Mouse (Mus musculus): Measurements from ENCODE around the gene Gfra1. TPM values are rescaled to one million over a fixed set of nuclear protein-coding genes. Genes with fewer than 3 reads are reported as not detected.
A peak's percentile ranks its signal among the peaks of the same experiment; 100 is the strongest.

Gfra1 gene
- total RNA-seq, 2 experiments from 2014 or later: 3.0 to 4.0 TPM

GRCm38 (mm10) chr19:58437441-58438071, 18.2 kb downstream of the Gfra1 start:
- Histone ChIP-seq H3K4me3 (no peak overlapping the region), H3K27ac (no peak overlapping the region)
- intact Hi-C loops (cut with DNase I): no loop called here
- no peak for TF ChIP-seq CTCF (IDR thresholded peaks at IDR 0.05)
- no peak for DNase-seq

GRCm38 (mm10) chr19:58436874-58437273, 18.8 kb downstream of the Gfra1 start:
- DNase-seq: no peak
- Histone ChIP-seq H3K4me3 (no peak overlapping the region), H3K27ac (no peak overlapping the region)
- intact Hi-C loops (cut with DNase I): no loop called here
- TF ChIP-seq CTCF (IDR thresholded peaks at IDR 0.05): no peak

DNA sequence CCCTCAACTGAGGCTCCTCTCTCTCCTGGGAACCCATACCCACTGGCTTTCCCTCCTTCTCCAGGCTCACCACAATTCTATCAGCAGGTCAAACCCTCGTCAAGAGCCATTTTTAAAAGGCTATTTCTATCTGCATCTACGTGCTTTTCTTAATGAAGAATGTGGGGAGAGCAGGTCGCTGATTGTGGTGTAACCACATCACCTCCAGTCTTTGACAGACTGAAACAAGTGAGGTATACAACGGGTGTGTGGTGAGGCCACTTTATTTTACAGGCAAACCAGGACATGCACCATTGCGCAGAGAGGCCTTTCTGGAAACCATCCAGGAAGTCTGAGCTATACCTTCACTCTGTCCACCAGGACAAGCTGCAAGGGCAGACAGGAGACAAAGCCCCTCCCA, 19.8 kb downstream of the Gfra1 start:
- no peak overlapping the region for H3K4me3 ChIP-seq
- no peak for TF ChIP-seq CTCF (IDR thresholded peaks at IDR 0.05)
- no peak for DNase-seq
- intact Hi-C loops (cut with DNase I): no loop called here
- no peak overlapping the region for H3K27ac ChIP-seq

DNA sequence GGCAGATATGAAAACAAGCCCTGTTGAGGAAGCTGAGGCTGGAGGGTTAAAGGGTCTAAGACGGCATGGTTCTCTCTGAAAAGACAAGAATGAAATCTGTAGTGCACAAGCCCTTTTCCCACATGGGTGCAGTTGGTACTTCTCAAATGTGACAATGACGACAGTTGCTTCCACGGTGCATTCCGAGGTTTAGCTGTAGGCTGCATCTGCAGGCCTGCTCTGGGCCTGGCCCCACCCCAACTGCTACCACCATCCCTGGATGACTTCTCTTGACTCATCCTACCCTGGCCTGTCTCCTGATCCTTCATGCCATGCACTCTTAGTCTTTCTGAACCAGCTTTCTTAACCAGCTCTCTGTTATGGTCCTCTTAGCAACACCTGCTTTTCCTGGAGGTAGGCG, 22.9 kb downstream of the Gfra1 start:
- no peak for TF ChIP-seq CTCF (IDR thresholded peaks at IDR 0.05)
- no peak overlapping the region for H3K4me3 ChIP-seq
- intact Hi-C loops (cut with DNase I): no loop called here
- no peak overlapping the region for H3K27ac ChIP-seq
- no peak for DNase-seq

- H3K4me3 ChIP-seq: no peak overlapping the region
- no peak for DNase-seq
- intact Hi-C loops (cut with DNase I): no loop called here
- TF ChIP-seq CTCF (IDR thresholded peaks at IDR 0.05): no peak
- no peak overlapping the region for H3K27ac ChIP-seq
Observed at GRCm38 (mm10) chr19:58428546-58428945, 27.2 kb downstream of the Gfra1 start.

DNA sequence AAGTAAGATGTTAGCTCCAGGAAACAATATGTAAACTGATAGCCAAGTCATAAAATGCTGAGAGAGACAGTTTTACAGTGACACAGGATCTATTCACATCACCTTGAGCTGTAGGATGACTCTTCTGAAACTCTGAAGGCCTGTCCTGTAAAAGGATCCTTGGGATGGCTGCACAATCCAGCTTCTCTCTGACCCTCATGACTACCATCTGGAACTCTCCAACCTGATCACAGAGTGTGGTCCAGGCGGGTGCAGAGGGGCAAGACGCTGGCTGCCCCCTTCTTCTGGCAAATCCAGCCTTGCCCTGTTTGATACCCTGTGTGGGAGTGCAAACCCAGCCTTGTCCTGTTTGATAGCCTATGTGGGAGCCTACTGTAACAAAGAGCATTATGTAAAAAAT, 28.4 kb downstream of the Gfra1 start:
- H3K4me3 ChIP-seq: no peak overlapping the region
- no peak for TF ChIP-seq CTCF (IDR thresholded peaks at IDR 0.05)
- no peak overlapping the region for H3K27ac ChIP-seq
- intact Hi-C loops (cut with DNase I): no loop called here
- DNase-seq: no peak

- no peak overlapping the region for H3K27ac ChIP-seq
- intact Hi-C loops (cut with DNase I): no loop called here
- no peak for TF ChIP-seq CTCF (IDR thresholded peaks at IDR 0.05)
- no peak for DNase-seq
- H3K4me3 ChIP-seq: no peak overlapping the region
Observed at GRCm38 (mm10) chr19:58424928-58425327, 30.8 kb downstream of the Gfra1 start.

DNA sequence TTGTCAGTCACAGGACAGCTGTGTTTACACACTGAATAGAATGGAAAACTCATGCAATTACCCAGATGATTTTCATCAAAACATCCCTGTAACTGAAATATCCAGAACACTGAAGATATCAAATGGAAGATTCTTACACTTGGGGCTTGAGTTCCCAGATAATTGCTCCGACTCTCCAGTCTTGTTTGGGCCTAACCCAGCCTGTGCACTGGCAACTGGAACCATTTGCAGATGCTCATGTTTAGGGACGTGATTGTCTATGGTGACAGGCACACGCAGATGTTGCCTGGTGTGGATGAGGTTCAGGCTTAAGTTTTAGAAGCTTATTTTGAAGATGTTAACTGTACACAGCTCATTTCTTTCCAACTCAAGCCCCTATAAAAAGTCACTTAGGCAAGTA, 31.5 kb downstream of the Gfra1 start:
- no peak for DNase-seq
- intact Hi-C loops (cut with DNase I): no loop called here

GRCm38 (mm10) chr19:58422916-58423493, 32.7 kb downstream of the Gfra1 start:
- DNase-seq: no peak
- no peak for TF ChIP-seq CTCF (IDR thresholded peaks at IDR 0.05)

More for the DNA sequence above, 31.5 kb downstream of the Gfra1 start:
- no peak for TF ChIP-seq CTCF (IDR thresholded peaks at IDR 0.05)
- Histone ChIP-seq H3K27ac (no peak overlapping the region), H3K4me3 (no peak overlapping the region)

DNA sequence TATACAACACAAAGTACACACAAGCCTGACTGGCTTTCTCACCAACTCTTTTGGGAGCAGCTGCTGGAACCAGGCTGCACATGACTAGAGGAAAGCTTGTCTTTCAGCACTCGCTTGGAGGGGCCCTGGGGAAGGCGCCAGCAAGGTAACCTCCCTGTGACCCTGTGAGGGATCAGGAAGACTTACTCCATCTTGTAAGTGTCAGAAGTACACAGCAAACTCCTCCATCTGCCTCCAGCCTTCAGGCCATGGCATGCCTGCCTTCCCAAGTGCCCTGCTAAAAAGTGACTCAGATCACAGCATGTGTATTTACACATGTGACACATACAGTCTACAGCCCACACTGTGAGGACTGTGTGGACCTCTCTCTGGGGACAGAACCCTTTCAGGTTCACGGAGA, 36.0 kb downstream of the Gfra1 start:
- no peak for TF ChIP-seq CTCF (IDR thresholded peaks at IDR 0.05)
- H3K27ac ChIP-seq: no peak overlapping the region
- no peak overlapping the region for H3K4me3 ChIP-seq
- intact Hi-C loops (cut with DNase I): no loop called here
- DNase-seq: no peak

More at GRCm38 (mm10) chr19:58422916-58423493, 32.7 kb downstream of the Gfra1 start:
- intact Hi-C loops (cut with DNase I): no loop called here
- Histone ChIP-seq H3K4me3 (no peak overlapping the region), H3K27ac (no peak overlapping the region)

DNA sequence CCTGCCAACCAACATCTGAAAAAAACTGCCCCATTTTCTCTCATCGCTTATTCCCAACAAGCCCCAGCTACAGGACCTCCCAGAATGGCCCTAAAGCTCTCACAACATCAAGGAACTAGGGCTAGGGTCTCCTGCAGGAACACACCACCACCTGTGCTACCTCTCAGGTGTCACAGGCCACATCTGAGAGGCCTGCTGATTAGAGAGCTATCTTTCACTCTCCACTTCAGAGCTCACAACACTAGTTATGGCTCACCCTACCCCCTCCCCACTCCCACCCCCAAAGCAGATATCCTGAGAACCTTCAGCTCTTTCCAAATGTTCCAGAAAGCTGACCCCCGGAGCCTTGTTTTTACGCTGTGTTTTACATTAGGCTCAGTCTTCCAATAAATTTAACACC, 36.4 kb downstream of the Gfra1 start:
- intact Hi-C loops (cut with DNase I): no loop called here
- no peak overlapping the region for H3K4me3 ChIP-seq
- H3K27ac ChIP-seq: no peak overlapping the region
- no peak for DNase-seq
- TF ChIP-seq CTCF (IDR thresholded peaks at IDR 0.05): no peak

GRCm38 (mm10) chr19:58415173-58415572, 40.5 kb downstream of the Gfra1 start:
- no peak for TF ChIP-seq CTCF (IDR thresholded peaks at IDR 0.05)
- Histone ChIP-seq H3K4me3 (no peak overlapping the region), H3K27ac (no peak overlapping the region)
- DNase-seq: no peak
- intact Hi-C loops (cut with DNase I): no loop called here

- no peak for DNase-seq
- H3K4me3 ChIP-seq: no peak overlapping the region
- no peak for TF ChIP-seq CTCF (IDR thresholded peaks at IDR 0.05)
- no peak overlapping the region for H3K27ac ChIP-seq
- intact Hi-C loops (cut with DNase I): no loop called here
Observed at GRCm38 (mm10) chr19:58414733-58415132, 41.0 kb downstream of the Gfra1 start.

DNA sequence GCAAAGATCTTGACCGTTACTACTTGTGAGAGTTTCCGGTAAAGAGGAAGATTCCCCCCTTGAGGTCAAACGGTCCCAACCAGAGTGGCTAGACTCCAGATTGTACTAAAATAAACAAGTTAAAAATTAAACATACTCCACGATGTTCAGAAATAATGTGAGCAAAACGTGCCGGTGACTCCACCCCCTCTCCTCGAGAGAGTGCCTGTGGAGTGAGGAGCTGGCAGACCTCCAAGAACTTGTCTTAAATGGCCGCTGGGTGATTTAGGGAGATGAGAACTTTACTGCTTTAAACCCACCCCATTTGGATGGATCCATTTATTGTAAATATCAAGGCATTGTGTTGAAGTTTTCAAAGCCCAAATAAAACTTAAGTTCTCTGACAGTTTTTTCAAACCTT, 42.4 kb downstream of the Gfra1 start:
- intact Hi-C loops (cut with DNase I): no loop called here
- Histone ChIP-seq H3K4me3 (0 out of 2 replicates have a peak overlapping the region, but pooled peaks have one; percentile 19), H3K27ac (no peak overlapping the region)
- peak; percentile 27 for DNase-seq
- TF ChIP-seq CTCF (IDR thresholded peaks at IDR 0.05): no peak

Measured in gastrocnemius, adult 2 months (tissue).